Mouse (Mus musculus) spleen, postnatal 4 days (tissue): ENCODE measurements at regions not wholly inside any gene's neighbourhood (a gene's known extent, or its start where the extent isn't known, plus 50 kb on each side); places are given as distances from the start of the nearest gene placed in this dataset.
"Not testable (repeated sequence)": the region's sequence is repeated elsewhere in the genome, so short reads cannot be mapped to it uniquely, and the experiment has no call there.

Source experiments
- DNase-seq, 2 experiments: peaks; one replicate each; pipeline ENCODE4 v3.0.0; 2022; ENCODE audit warnings: low spot score in 2 of 2

DNA sequence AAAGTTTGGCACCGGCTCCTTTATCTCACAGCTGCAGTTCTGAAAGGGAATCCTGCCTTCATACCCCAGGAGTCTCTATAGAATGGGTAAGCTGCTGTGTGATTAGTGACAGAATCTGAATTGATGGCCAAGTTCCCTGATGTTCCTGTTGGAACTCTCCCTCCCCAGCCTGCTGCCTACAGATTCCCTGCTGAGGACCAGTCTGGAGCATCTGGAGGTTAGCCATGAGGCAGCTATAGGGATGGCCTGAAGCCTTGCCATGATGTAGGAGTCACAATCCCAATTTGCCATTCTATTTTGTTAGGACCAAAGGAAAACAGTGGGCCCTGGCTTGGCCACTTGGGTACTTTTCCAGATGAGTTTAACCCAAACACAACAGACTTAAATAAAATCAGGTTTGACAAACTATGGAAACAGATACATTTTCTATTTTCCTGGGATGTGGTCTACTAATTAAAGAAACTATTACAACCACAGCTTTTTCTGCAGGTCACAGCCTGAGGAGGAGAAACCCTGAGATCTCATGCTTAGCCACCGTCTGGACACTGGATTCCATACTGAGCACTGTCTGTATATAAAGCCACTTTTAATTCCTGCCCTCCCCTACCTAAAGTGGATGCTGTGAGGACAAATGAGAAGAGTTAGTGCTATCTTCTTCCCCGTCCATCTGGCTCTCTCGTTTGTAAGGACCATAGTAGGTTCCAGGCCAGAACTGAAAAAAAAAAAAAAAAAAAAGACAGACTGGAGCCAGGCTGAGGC is 349.5 kb upstream of the Tbl1xr1 start:
- no peak for DNase-seq

GRCm38 (mm10) chr3:21728019-21728418 is 348.4 kb upstream of the Tbl1xr1 start:
- no peak for DNase-seq

- no peak for DNase-seq
Observed at GRCm38 (mm10) chr3:21729328-21729727, 347.1 kb upstream of the Tbl1xr1 start.

- not testable (repeated sequence) for DNase-seq
Observed at GRCm38 (mm10) chr3:21735688-21736087, 340.8 kb upstream of the Tbl1xr1 start.

DNA sequence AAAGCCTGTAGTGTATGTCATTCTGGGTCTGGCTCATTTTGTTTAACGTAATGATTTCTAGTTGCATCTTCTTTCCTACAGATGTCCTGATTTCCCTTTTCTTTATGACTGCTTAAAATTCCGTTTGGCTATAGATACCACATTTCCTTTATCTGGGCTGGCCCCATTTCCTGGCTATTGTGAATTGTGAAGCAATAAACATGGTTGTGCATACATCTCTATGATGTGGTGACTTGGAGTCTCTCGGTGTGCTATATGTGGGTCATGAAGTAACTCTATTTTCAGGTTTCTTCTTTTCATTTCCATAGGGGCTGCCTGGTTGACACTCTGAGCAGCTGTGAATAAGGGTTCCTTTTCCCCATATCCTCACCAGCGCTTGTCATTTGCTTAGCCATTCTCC is 336.7 kb upstream of the Tbl1xr1 start:
- no peak for DNase-seq

DNA sequence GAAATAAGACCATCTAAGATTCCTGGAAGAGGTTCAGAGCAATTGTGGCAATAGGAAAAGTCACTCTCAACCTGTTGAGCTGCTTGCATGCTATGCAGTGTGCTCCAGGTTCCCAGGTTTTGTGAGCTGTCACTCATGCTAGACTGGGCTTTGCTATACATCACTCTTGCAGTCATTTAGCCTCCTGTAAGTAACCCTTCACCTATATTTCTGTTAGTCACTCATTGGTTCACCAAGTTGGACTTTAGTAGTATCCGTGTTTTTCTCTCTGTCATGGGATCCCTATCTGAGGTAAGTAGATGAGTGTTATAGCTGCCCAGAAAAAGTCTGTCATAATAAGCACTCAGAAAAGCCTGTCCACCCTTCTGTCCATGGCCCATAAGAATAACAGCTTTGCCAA is 332.3 kb upstream of the Tbl1xr1 start:
- DNase-seq = no peak

DNA sequence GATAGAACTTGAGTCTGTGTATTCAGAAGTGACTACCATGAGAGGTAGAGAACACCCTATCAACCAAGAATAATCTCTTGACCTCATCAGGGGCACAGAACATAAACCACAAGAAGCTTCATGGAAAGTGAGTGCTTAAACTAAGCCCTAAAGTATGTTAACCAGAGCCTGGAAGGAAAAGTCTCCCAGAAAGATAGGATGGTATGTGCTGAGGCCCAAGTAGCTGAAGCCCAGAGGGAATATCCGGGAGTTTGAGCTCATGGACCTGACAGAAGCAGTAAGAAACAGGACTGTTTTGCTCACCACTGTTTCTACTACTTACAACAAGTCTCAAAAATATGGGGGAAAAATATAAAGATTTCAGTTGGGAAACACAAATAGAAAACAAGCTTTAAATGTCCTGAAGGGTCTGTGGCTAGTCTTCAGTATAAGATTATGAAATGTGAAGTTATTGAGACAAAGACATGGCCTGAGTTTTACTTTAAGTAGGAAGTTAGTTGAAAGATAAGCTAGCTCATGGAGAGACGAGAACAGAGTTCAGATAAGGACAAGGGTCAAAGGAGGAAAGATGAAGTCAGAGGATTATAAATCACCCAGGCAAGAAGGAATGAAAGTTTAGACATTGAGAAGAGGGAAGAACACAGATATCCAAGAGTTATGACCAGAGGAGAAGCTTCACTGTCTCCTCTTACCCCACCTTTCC is 315.8 kb upstream of the Tbl1xr1 start:
- DNase-seq = no peak

DNA sequence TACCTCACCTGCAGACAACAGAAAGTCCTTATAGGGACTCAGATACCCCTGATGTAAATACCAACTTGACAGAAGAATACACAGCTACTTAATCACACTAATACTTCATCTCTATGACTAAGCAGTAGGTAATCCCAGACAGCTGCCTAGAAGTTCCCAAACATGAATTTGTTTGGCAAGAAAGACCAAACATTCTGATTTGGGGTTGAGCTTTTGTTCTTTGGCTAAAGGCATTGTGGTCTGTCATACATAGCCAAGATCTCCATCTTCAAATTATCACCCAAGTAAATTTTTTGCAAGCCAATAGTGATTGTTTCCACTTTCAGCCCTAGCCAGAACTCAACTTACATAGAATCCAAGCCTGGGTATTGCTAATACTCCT is 315.2 kb upstream of the Tbl1xr1 start:
- DNase-seq = no peak

GRCm38 (mm10) chr3:21761909-21762308 is 314.5 kb upstream of the Tbl1xr1 start:
- DNase-seq = no peak

GRCm38 (mm10) chr3:21768081-21768480 is 308.4 kb upstream of the Tbl1xr1 start:
- DNase-seq = no peak

DNA sequence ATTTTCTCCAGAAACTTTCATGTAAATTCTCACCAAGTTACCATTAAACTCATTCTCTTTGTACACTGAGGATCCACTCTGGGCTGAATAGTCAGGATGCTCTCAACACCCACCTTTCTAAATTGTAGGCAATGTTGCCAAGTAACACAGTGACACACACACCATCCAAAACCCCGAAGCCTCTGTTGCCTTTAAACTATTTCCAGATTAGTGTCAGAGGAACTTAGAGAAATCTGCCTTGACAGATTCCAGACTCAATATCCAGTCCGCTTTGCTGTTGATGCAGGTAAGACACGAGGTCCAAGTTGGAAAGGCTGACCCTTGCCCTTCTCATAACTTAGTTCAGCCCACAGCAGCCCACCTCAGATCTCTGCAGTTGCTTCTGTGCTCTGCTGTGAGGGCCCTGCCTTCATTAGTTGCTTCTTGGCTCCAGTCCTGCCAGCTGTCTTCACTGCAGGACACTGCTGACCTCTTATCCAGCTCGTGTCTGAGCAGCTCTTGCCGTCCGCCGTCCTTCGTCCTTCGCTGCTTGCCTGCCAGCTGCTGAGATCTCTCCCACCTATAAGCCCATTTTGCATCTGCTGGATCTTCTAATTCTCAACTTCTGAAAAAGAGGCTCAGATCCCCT is 306.4 kb upstream of the Tbl1xr1 start:
- no peak for DNase-seq

- DNase-seq = no peak
Observed at GRCm38 (mm10) chr3:21771752-21772298, 304.6 kb upstream of the Tbl1xr1 start.

DNA sequence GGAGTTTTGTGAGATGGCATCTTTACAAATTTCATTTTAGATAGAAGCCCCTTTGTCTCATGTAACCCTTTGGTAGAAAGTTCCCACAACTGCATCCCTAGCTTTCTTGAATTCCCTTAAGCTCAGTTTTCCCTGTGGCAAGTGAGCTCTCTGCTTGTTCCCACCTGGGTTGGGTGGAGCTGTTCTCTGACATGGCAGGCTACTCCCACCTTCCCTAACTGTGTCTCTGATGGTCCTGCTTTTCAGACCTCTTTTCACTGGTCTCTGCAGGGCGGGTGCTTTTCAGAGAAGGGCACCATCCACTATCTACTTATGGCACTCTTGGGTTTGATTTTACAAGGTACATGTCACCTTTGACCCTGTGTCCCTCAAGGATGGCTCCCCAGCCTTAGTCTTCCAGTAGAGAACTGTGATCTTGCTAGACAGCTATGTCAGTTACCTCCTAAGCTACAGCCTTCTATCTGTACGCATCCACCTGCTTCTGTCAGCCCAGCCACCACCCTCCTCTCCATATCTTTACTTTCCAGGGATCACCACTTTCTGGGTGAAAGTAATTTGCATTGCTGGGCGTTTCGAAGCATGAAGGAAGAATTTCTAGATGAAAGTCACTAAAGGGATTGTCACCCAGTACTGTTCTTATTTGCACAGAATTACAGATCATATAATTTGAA is 302.1 kb upstream of the Tbl1xr1 start:
- no peak for DNase-seq

GRCm38 (mm10) chr3:21778789-21779188 is 297.7 kb upstream of the Tbl1xr1 start:
- no peak for DNase-seq

DNA sequence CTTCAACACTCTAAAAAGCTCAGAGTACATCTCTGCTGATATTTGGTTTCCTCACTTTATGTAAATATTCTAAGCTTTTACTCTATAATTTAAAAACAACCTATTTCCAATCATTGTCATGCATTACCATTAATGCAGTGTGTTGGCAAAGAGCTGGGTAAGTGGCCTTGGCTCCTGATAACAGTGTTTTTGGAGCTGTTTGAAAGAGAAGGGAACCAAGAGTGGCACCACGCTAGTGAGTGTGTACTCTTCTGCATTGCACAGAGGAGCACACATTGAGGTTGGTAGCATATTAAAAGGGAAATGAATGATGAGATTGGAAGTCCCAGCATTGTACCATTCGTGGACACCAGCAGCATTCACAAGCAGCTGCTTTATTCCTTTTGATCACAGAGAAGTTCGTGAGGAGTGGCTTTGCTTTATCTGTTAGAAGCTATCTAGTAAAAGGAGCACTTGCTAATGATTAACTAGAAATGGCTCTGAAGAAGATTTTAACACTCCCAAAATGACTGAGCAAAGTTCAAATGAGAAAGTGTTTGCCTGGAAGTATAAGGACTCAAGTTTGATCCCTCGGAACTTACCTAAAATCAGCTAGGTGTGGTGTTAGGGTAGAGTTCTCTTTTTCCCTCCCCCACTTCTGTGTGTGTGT is 284.3 kb upstream of the Tbl1xr1 start:
- DNase-seq = no peak

GRCm38 (mm10) chr3:21798139-21798538 is 278.3 kb upstream of the Tbl1xr1 start:
- DNase-seq = no peak

GRCm38 (mm10) chr3:21803886-21804285 is 272.6 kb upstream of the Tbl1xr1 start:
- DNase-seq = not testable (repeated sequence)

DNA sequence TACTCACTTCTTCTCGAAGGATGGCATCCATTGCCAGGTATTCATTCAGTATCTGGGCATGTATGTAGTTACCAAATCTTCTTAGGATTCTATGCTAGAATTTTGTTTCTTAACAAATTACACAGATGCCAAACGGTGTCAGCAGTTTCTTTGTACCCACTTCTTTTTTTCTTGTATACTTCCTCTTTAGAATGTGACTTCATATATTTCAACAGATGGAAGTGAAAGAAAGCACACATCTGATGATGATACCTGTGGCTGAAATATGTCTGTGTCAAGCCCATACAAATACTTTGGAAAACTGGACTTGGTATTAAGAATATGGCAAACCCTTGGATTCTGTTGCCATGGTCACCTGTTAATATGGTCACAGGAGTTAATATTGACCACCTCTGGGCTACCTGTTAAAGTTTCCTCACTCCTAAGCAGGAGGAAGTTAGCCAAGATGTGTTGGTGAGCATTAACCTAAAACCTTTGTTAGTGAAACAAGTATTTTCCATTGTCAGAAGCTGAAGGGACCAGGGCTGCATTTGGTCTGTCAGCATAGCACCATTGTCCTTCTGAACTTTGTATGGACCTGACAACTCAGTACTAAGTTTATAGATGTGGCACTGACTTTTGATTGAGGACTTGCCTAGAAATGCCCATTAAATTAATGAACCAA is 269.8 kb upstream of the Tbl1xr1 start:
- DNase-seq = no peak

GRCm38 (mm10) chr3:21808539-21808938 is 267.9 kb upstream of the Tbl1xr1 start:
- no peak for DNase-seq

DNA sequence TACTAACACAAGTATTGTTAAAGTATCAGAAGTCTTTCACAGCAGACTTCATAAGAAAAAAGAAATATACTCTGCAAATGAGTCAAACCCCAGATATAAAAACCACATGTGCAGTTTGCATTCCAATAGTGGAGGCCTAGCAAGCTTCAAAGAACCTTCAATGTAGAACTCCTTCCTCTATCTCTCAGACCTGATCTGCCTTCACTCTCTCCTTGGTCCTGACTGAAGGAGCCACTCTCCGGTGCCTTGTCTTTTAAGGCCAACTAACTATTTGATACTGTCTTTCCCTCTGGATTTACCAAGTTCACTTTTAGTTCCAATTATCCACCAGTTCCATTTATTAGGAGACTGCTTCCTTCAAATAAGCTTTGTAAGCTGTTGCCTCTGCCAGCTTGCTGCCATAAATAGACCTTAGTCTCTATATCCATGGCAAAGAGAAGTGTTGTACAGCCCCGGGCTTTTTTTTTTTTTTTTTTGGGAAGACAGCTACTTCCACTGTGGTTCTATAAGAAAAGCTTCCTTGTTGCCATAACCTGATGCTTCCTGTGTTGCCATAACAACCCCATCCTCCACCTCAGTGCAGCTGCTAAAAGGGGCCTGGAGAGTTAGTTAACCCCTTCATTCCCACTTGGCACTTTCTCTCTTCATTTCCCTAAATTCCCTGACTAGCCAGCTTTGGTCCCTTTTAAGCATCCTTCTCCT is 266.5 kb upstream of the Tbl1xr1 start:
- DNase-seq = no peak
